Mouse (Mus musculus) heart, postnatal 0 days (tissue): ENCODE results near the gene Map7.

Experiments used
- CTCF ChIP-seq: IDR thresholded peaks from 2 replicates; pipeline ENCODE4 v1.5.1; 2016; ENCODE audit warnings: antibody characterized with exemption, control low read depth, low read depth
- EP300 ChIP-seq: IDR thresholded peaks from 2 replicates; pipeline ENCODE4 v1.6.1; 2016; ENCODE audit warnings: antibody characterized with exemption, low read depth

DNA sequence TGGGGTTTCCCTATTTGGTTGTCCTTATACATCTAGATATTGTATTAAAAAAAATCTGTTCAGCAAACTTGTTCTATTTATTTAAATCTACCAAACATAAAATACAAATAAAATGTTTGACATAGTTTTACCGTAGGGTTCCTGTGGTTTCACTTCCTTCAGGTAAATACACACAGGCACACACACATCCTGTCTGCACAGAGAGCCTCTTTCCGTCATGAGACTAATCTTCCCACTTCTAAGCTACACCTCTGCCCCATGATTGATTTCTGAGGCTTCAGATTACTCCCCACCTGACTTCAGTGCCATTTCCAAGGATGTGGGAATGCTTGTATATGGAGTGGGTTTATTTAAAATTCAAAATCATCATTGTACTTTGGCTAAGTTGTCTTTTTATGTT is 133.2 kb downstream of the Map7 start:
- no peak for TF ChIP-seq CTCF
- TF ChIP-seq EP300 = no peak
